Mouse (Mus musculus) liver, postnatal 0 days (tissue): ENCODE results near the gene Vmn1r128. TPM values are rescaled to one million over a fixed set of nuclear protein-coding genes. Genes with fewer than 3 reads are reported as not detected.
"Not testable (repeated sequence)": the region's sequence is repeated elsewhere in the genome, so short reads cannot be mapped to it uniquely, and the experiment has no call there.

Source experiments
- ATAC-seq: fragments of 200-750 bp; cut with Nextera tagmentation; 2 replicates; pipeline ENCODE4 v1.8.0; 2017; ENCODE audit warnings: mild to moderate bottlenecking, moderate library complexity
- DNase-seq: peaks from one replicate; pipeline ENCODE4 v3.0.0-alpha.2; 2016
- H3K27ac ChIP-seq: fragments of 300-500 bp; sonication (generic); 2 replicates; pipeline ENCODE4 v1.5.1; 2014; ENCODE audit warnings: antibody characterized with exemption, moderate library complexity, mild to moderate bottlenecking, low read depth
- H3K27me3 ChIP-seq: fragments of 300-500 bp; sonication (generic); 2 replicates; pipeline ENCODE4 v1.6.1; 2014; ENCODE audit warnings: low read length, control low read depth, mixed read lengths; ENCODE audit not compliant: insufficient read depth
- H3K36me3 ChIP-seq: fragments of 300-500 bp; sonication (generic); replicated peaks from 2 replicates; pipeline ENCODE4 v1.6.1; 2014; ENCODE audit warnings: mild to moderate bottlenecking, control low read depth, low read length, moderate library complexity, mixed read lengths; ENCODE audit not compliant: insufficient read depth
- H3K4me1 ChIP-seq: fragments of 300-500 bp; sonication (generic); 2 replicates; pipeline ENCODE4 v1.6.1; 2014; ENCODE audit warnings: antibody characterized with exemption, mild to moderate bottlenecking, control low read depth; ENCODE audit not compliant: insufficient read depth
- H3K4me2 ChIP-seq: fragments of 300-500 bp; sonication (generic); 2 replicates; pipeline ENCODE4 v1.6.1; 2014; ENCODE audit warnings: low read depth, mild to moderate bottlenecking, low read length, moderate library complexity, mixed read lengths
- H3K4me3 ChIP-seq: fragments of 300-500 bp; sonication (generic); 2 replicates; pipeline ENCODE4 v1.5.1; 2014; ENCODE audit warnings: low read depth, low read length
- H3K9ac ChIP-seq: fragments of 300-500 bp; sonication (generic); replicated peaks from 2 replicates; pipeline ENCODE4 v1.6.1; 2014; ENCODE audit warnings: mild to moderate bottlenecking, moderate library complexity
- H3K9me3 ChIP-seq: fragments of 300-500 bp; sonication (generic); 2 replicates; pipeline ENCODE4 v1.6.1; 2016; ENCODE audit warnings: mild to moderate bottlenecking, control low read depth, low read length, mixed read lengths
- WGBS: fragments of 180-500 bp; shearing (Covaris S2); extraction: QIAGEN DNeasy Blood & Tissue Kit; methylation state at CpG from one replicate; pipeline ENCODE4 v1.1.7; 2014; ENCODE audit not compliant: insufficient replicate concordance; 5-methylcytosine and 5-hydroxymethylcytosine counted together
- polyA plus RNA-seq: library from polyadenylated mRNA; unstranded; fragments of >200 nt; fragmentation: Nextera tagmentation; extraction: Ambion mirVana; gene quantifications from 2 replicates; pipeline ENCODE4 v1.2.1, GENCODE M21; 2015

Vmn1r128 gene
- polyA plus RNA-seq: not detected in 2 replicates

DNA sequence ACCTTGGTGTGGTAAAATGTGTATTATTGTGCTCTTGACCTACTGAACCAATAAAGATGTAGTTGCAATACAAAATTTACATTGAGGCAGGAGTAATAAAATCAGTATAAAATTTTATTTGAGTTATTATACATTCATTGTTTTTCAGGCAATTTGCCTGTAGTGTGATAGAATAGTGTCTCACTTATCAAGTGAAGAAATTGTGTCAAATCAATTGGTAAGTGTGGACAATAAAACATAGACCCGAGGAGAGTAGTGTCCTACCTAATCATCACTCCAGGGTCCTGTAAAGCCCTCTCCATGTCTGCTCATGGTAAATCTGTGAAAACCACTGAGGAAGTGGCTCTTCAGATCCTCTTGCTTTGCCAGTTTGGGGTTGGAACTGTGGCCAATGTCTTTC lies at the start of gene Vmn1r128:
Gene Vmn1r128 (plus strand): TSS at position 301 of the 400 bp plus-strand sequence.
- not testable (repeated sequence) for DNase-seq, H3K36me3 ChIP-seq, H3K27me3 ChIP-seq, H3K27ac ChIP-seq, H3K4me2 ChIP-seq, ATAC-seq, H3K4me3 ChIP-seq, H3K9me3 ChIP-seq, H3K4me1 ChIP-seq, H3K9ac ChIP-seq
- 44% methylated on average over 1 of the region's 1 CpGs for WGBS

GRCm38 (mm10) chr7:21301367-21301766 lies 47.8 kb upstream of the Vmn1r128 start, which contains the start of gene Vmn1r126:
Vmn1r126 (minus strand) TSS chr7:21301467.
- not testable (repeated sequence) for H3K9me3 ChIP-seq, H3K4me2 ChIP-seq, H3K27me3 ChIP-seq, H3K4me1 ChIP-seq, H3K36me3 ChIP-seq, H3K27ac ChIP-seq, DNase-seq, H3K9ac ChIP-seq, H3K4me3 ChIP-seq, ATAC-seq
- no CpG with 5 or more reads among the region's 5 CpGs for WGBS

- not testable (repeated sequence) for H3K27me3 ChIP-seq, DNase-seq, ATAC-seq, H3K9me3 ChIP-seq, H3K4me1 ChIP-seq, H3K9ac ChIP-seq, H3K27ac ChIP-seq, H3K4me3 ChIP-seq, H3K36me3 ChIP-seq, H3K4me2 ChIP-seq
- WGBS: no CpG with 5 or more reads among the region's 3 CpGs
These were observed 29.4 kb upstream of the Vmn1r128 start, which contains the start of gene Vmn1r127 for GRCm38 (mm10) chr7:21319761-21320160. Vmn1r127 (minus strand) TSS chr7:21319861.

- not testable (repeated sequence) for H3K9me3 ChIP-seq, DNase-seq, H3K36me3 ChIP-seq, H3K9ac ChIP-seq, H3K4me2 ChIP-seq, H3K27ac ChIP-seq, H3K27me3 ChIP-seq, H3K4me3 ChIP-seq, H3K4me1 ChIP-seq, ATAC-seq
- WGBS: no CpG with 5 or more reads among the region's 1 CpGs
These were observed 12.0 kb downstream of the Vmn1r128 start, which contains the start of gene Vmn1r129 for GRCm38 (mm10) chr7:21361191-21361590. Vmn1r129 (minus strand) TSS chr7:21361291.

Other genes with a start within 250 kb of the Vmn1r128 start
- not detected in 2 replicates for gene Vmn1r122, start 215.2 kb upstream of the Vmn1r128 start, polyA plus RNA-seq
- not detected in 2 replicates for gene Vmn1r123, start 187.2 kb upstream of the Vmn1r128 start, polyA plus RNA-seq
- not detected in 2 replicates for gene Gm5157, start 158.9 kb upstream of the Vmn1r128 start, polyA plus RNA-seq
- not detected in 2 replicates for gene Vmn1r124, start 88.8 kb upstream of the Vmn1r128 start, polyA plus RNA-seq
- not detected in 2 replicates for gene Vmn1r125, start 77.2 kb upstream of the Vmn1r128 start, polyA plus RNA-seq
- not detected in 2 replicates for gene Vmn1r126, start 47.9 kb upstream of the Vmn1r128 start, polyA plus RNA-seq
- gene Vmn1r127, start 29.5 kb upstream of the Vmn1r128 start, polyA plus RNA-seq: not detected in 2 replicates
- gene Vmn1r129, start 11.9 kb downstream of the Vmn1r128 start, polyA plus RNA-seq: not detected in 2 replicates
- gene Gm6882, start 83.4 kb downstream of the Vmn1r128 start, polyA plus RNA-seq: not detected in 2 replicates
- gene Vmn1r130, start 162.4 kb downstream of the Vmn1r128 start, polyA plus RNA-seq: not detected in 2 replicates
- not detected in 2 replicates for gene Vmn1r131, start 196.7 kb downstream of the Vmn1r128 start, polyA plus RNA-seq